Mouse (Mus musculus): ENCODE data around the gene Wdr62. TPM values are rescaled to one million over a fixed set of nuclear protein-coding genes. Genes with fewer than 3 reads are reported as not detected.

The Wdr62 gene
- 7.1 and 7.3 TPM in 2 replicates for polyA plus RNA-seq (2015; fragmentation: Nextera tagmentation; extraction: Ambion mirVana)

- H3K9ac ChIP-seq (ENCODE audit: low read length) = peak within 1 kb of the TSS; percentile 68
- WGBS = under 1% methylated on average over 49 of the region's 49 CpGs
- no peaks in the 10 kb centered on the region for H3K36me3 ChIP-seq (ENCODE audit: control insufficient read depth, insufficient read depth, low read length)
- 0 out of 2 replicates have a peak, but pooled peaks cover 3% of the 10 kb centered on the region for H3K4me1 ChIP-seq (ENCODE audit: control insufficient read depth, insufficient read depth, low read length)
- H3K4me3 ChIP-seq (replicated peaks; ENCODE audit: low read length) = peak within 1 kb of the TSS; percentile 86
- no peaks in the 10 kb centered on the region for H3K9me3 ChIP-seq (replicated peaks; ENCODE audit: control insufficient read depth, low read length)
- H3K27me3 ChIP-seq (ENCODE audit: control insufficient read depth, insufficient read depth, low read length) = no peaks in the 10 kb centered on the region
- peak; percentile 96 for ATAC-seq (ENCODE audit: insufficient read depth, low FRiP score)
- H3K27ac ChIP-seq (ENCODE audit: low read length) = peak within 1 kb of the TSS; percentile 99
- H3K4me2 ChIP-seq (ENCODE audit: low read depth, low read length) = peak within 1 kb of the TSS; percentile 96
Measured at GRCm38 (mm10) chr7:30279951-30280669, at the start of gene Wdr62, which contains the start of gene Thap8. Wdr62 (minus strand) TSS chr7:30280419. Thap8 (plus strand) TSS chr7:30280094.

- 54% methylated on average over 10 of the region's 10 CpGs for WGBS
- no peak for ATAC-seq (ENCODE audit: insufficient read depth, low FRiP score)
Measured at GRCm38 (mm10) chr7:30328379-30328778, 48.2 kb upstream of the Wdr62 start.

GRCm38 (mm10) chr7:30327140-30327539 is 46.9 kb upstream of the Wdr62 start:
- Histone ChIP-seq H3K9ac (ENCODE audit: low read length) (no peak overlapping the region), H3K4me2 (ENCODE audit: low read depth, low read length) (no peak overlapping the region), H3K4me3 (replicated peaks; ENCODE audit: low read length) (no peak overlapping the region), H3K4me1 (ENCODE audit: control insufficient read depth, insufficient read depth, low read length) (no peaks in the 10 kb centered on the region), H3K27me3 (ENCODE audit: control insufficient read depth, insufficient read depth, low read length) (no peaks in the 10 kb centered on the region), H3K36me3 (ENCODE audit: control insufficient read depth, insufficient read depth, low read length) (no peaks in the 10 kb centered on the region), H3K27ac (ENCODE audit: low read length) (no peak overlapping the region), H3K9me3 (replicated peaks; ENCODE audit: control insufficient read depth, low read length) (no peaks in the 10 kb centered on the region)
- 55% methylated on average over 15 of the region's 15 CpGs for WGBS
- ATAC-seq (ENCODE audit: insufficient read depth, low FRiP score) = no peak

More at GRCm38 (mm10) chr7:30328379-30328778, 48.2 kb upstream of the Wdr62 start:
- no peaks in the 10 kb centered on the region for H3K27me3 ChIP-seq (ENCODE audit: control insufficient read depth, insufficient read depth, low read length)
- no peak overlapping the region for H3K9ac ChIP-seq (ENCODE audit: low read length)
- H3K36me3 ChIP-seq (ENCODE audit: control insufficient read depth, insufficient read depth, low read length) = no peaks in the 10 kb centered on the region
- H3K27ac ChIP-seq (ENCODE audit: low read length) = no peak overlapping the region
- no peak overlapping the region for H3K4me2 ChIP-seq (ENCODE audit: low read depth, low read length)
- no peaks in the 10 kb centered on the region for H3K9me3 ChIP-seq (replicated peaks; ENCODE audit: control insufficient read depth, low read length)
- H3K4me3 ChIP-seq (replicated peaks; ENCODE audit: low read length) = no peak overlapping the region
- peaks cover 3% of the 10 kb centered on the region; the same call in 1 of the 2 replicates for H3K4me1 ChIP-seq (ENCODE audit: control insufficient read depth, insufficient read depth, low read length)

- H3K36me3 ChIP-seq (ENCODE audit: control insufficient read depth, insufficient read depth, low read length) = no peaks in the 10 kb centered on the region
- H3K4me2 ChIP-seq (ENCODE audit: low read depth, low read length) = no peak overlapping the region
- no peak overlapping the region for H3K9ac ChIP-seq (ENCODE audit: low read length)
- H3K9me3 ChIP-seq (replicated peaks; ENCODE audit: control insufficient read depth, low read length) = no peaks in the 10 kb centered on the region
- H3K27me3 ChIP-seq (ENCODE audit: control insufficient read depth, insufficient read depth, low read length) = no peaks in the 10 kb centered on the region
- ATAC-seq (ENCODE audit: insufficient read depth, low FRiP score) = no peak
- H3K4me3 ChIP-seq (replicated peaks; ENCODE audit: low read length) = no peak overlapping the region
- peaks cover under 1% of the 10 kb centered on the region; the same call in 1 of the 2 replicates for H3K4me1 ChIP-seq (ENCODE audit: control insufficient read depth, insufficient read depth, low read length)
- H3K27ac ChIP-seq (ENCODE audit: low read length) = no peak overlapping the region
Measured at GRCm38 (mm10) chr7:30326427-30326826, 46.2 kb upstream of the Wdr62 start.

GRCm38 (mm10) chr7:30325364-30325763 is 45.1 kb upstream of the Wdr62 start:
- Histone ChIP-seq H3K36me3 (ENCODE audit: control insufficient read depth, insufficient read depth, low read length) (no peaks in the 10 kb centered on the region), H3K27ac (ENCODE audit: low read length) (no peak overlapping the region), H3K9me3 (replicated peaks; ENCODE audit: control insufficient read depth, low read length) (no peaks in the 10 kb centered on the region), H3K9ac (ENCODE audit: low read length) (no peak overlapping the region), H3K27me3 (ENCODE audit: control insufficient read depth, insufficient read depth, low read length) (no peaks in the 10 kb centered on the region), H3K4me1 (ENCODE audit: control insufficient read depth, insufficient read depth, low read length) (peaks cover 8% of the 10 kb centered on the region; the same call in 1 of the 2 replicates), H3K4me3 (replicated peaks; ENCODE audit: low read length) (no peak overlapping the region), H3K4me2 (ENCODE audit: low read depth, low read length) (no peak overlapping the region)
- no peak for ATAC-seq (ENCODE audit: insufficient read depth, low FRiP score)
- WGBS = 40% methylated on average over 2 of the region's 2 CpGs

GRCm38 (mm10) chr7:30324300-30324944 is 44.2 kb upstream of the Wdr62 start:
- no peak for ATAC-seq (ENCODE audit: insufficient read depth, low FRiP score)
- H3K4me2 ChIP-seq (ENCODE audit: low read depth, low read length) = no peak overlapping the region
- no peak overlapping the region for H3K4me3 ChIP-seq (replicated peaks; ENCODE audit: low read length)
- H3K27ac ChIP-seq (ENCODE audit: low read length) = no peak overlapping the region
- H3K4me1 ChIP-seq (ENCODE audit: control insufficient read depth, insufficient read depth, low read length) = peaks cover 8% of the 10 kb centered on the region; the same call in 1 of the 2 replicates
- WGBS = 85% methylated on average over 5 of the region's 5 CpGs
- H3K27me3 ChIP-seq (ENCODE audit: control insufficient read depth, insufficient read depth, low read length) = no peaks in the 10 kb centered on the region
- H3K9ac ChIP-seq (ENCODE audit: low read length) = no peak overlapping the region
- no peaks in the 10 kb centered on the region for H3K36me3 ChIP-seq (ENCODE audit: control insufficient read depth, insufficient read depth, low read length)
- no peaks in the 10 kb centered on the region for H3K9me3 ChIP-seq (replicated peaks; ENCODE audit: control insufficient read depth, low read length)

- peak within 1 kb of the TSS; percentile 94 for H3K27ac ChIP-seq (ENCODE audit: low read length)
- no peaks in the 10 kb centered on the region for H3K36me3 ChIP-seq (ENCODE audit: control insufficient read depth, insufficient read depth, low read length)
- peak within 1 kb of the TSS; percentile 72 for H3K9ac ChIP-seq (ENCODE audit: low read length)
- no peaks in the 10 kb centered on the region for H3K9me3 ChIP-seq (replicated peaks; ENCODE audit: control insufficient read depth, low read length)
- H3K4me2 ChIP-seq (ENCODE audit: low read depth, low read length) = peak within 1 kb of the TSS; percentile 70
- H3K4me1 ChIP-seq (ENCODE audit: control insufficient read depth, insufficient read depth, low read length) = peaks cover 8% of the 10 kb centered on the region; the same call in 1 of the 2 replicates
- H3K27me3 ChIP-seq (ENCODE audit: control insufficient read depth, insufficient read depth, low read length) = no peaks in the 10 kb centered on the region
- ATAC-seq (ENCODE audit: insufficient read depth, low FRiP score) = no peak
- H3K4me3 ChIP-seq (replicated peaks; ENCODE audit: low read length) = peak within 1 kb of the TSS; percentile 75
- WGBS = 69% methylated on average over 3 of the region's 3 CpGs
Measured at GRCm38 (mm10) chr7:30323795-30324194, 43.6 kb upstream of the Wdr62 start, which contains the start of gene Sdhaf1. Sdhaf1 (minus strand) TSS chr7:30323895.

GRCm38 (mm10) chr7:30322865-30323264 is 42.6 kb upstream of the Wdr62 start:
- no peak for ATAC-seq (ENCODE audit: insufficient read depth, low FRiP score)
- WGBS = 21% methylated on average over 6 of the region's 6 CpGs
- peak overlapping the region; percentile 72 for H3K9ac ChIP-seq (ENCODE audit: low read length)

GRCm38 (mm10) chr7:30322285-30322667 is 42.1 kb upstream of the Wdr62 start:
- ATAC-seq (ENCODE audit: insufficient read depth, low FRiP score) = peak; percentile 99
- Histone ChIP-seq H3K36me3 (ENCODE audit: control insufficient read depth, insufficient read depth, low read length) (no peaks in the 10 kb centered on the region), H3K27ac (ENCODE audit: low read length) (peak overlapping the region; percentile 94), H3K4me1 (ENCODE audit: control insufficient read depth, insufficient read depth, low read length) (peaks cover 8% of the 10 kb centered on the region; the same call in 1 of the 2 replicates), H3K27me3 (ENCODE audit: control insufficient read depth, insufficient read depth, low read length) (no peaks in the 10 kb centered on the region), H3K9me3 (replicated peaks; ENCODE audit: control insufficient read depth, low read length) (no peaks in the 10 kb centered on the region), H3K9ac (ENCODE audit: low read length) (peak overlapping the region; percentile 86), H3K4me3 (replicated peaks; ENCODE audit: low read length) (peak overlapping the region; percentile 75), H3K4me2 (ENCODE audit: low read depth, low read length) (peak overlapping the region; percentile 75)
- under 1% methylated on average over 20 of the region's 20 CpGs for WGBS

More at GRCm38 (mm10) chr7:30322865-30323264, 42.6 kb upstream of the Wdr62 start:
- Histone ChIP-seq H3K4me1 (ENCODE audit: control insufficient read depth, insufficient read depth, low read length) (peaks cover 8% of the 10 kb centered on the region; the same call in 1 of the 2 replicates), H3K9me3 (replicated peaks; ENCODE audit: control insufficient read depth, low read length) (no peaks in the 10 kb centered on the region), H3K4me3 (replicated peaks; ENCODE audit: low read length) (peak overlapping the region; percentile 75), H3K4me2 (ENCODE audit: low read depth, low read length) (peak overlapping the region; percentile 70), H3K27ac (ENCODE audit: low read length) (peak overlapping the region; percentile 94), H3K36me3 (ENCODE audit: control insufficient read depth, insufficient read depth, low read length) (no peaks in the 10 kb centered on the region), H3K27me3 (ENCODE audit: control insufficient read depth, insufficient read depth, low read length) (no peaks in the 10 kb centered on the region)

Measured in stomach, embryonic 16.5 days (tissue).